Mouse (Mus musculus) heart, embryonic 10.5 days (tissue): ENCODE measurements at regions not wholly inside any gene's neighbourhood (a gene's known extent, or its start where the extent isn't known, plus 50 kb on each side); places are given as distances from the start of the nearest gene placed in this dataset. TPM values are rescaled to one million over a fixed set of nuclear protein-coding genes. Genes with fewer than 3 reads are reported as not detected.

Experiments
- DNase-seq: peaks from one replicate; pipeline ENCODE4 v3.0.0-alpha.2; 2017; ENCODE audit warnings: low spot score
- H3K27ac ChIP-seq: fragments of 300-500 bp; sonication (generic); 2 replicates; pipeline ENCODE4 v1.5.1; 2016; ENCODE audit warnings: mild to moderate bottlenecking
- H3K27me3 ChIP-seq: fragments of 300-500 bp; sonication (generic); 2 replicates; pipeline ENCODE4 v1.6.1; 2016; ENCODE audit warnings: mild to moderate bottlenecking; ENCODE audit not compliant: poor library complexity, insufficient read depth, severe bottlenecking
- H3K36me3 ChIP-seq: fragments of 300-500 bp; sonication (generic); 2 replicates; pipeline ENCODE4 v1.6.1; 2016; ENCODE audit warnings: mild to moderate bottlenecking, moderate library complexity
- H3K4me1 ChIP-seq: fragments of 300-500 bp; sonication (generic); 2 replicates; pipeline ENCODE4 v1.6.1; 2016; ENCODE audit warnings: mild to moderate bottlenecking
- H3K4me3 ChIP-seq: fragments of 300-500 bp; sonication (generic); 2 replicates; pipeline ENCODE4 v1.5.1; 2016; ENCODE audit warnings: mild to moderate bottlenecking, moderate library complexity
- H3K9me3 ChIP-seq: fragments of 300-500 bp; sonication (generic); 2 replicates; pipeline ENCODE4 v1.6.1; 2016; ENCODE audit warnings: mild to moderate bottlenecking, moderate library complexity
- WGBS: fragments of 180-500 bp; shearing (Covaris S2); methylation state at CpG from one replicate; pipeline ENCODE4 v1.1.7; 2016; 5-methylcytosine and 5-hydroxymethylcytosine counted together
- microRNA-seq: library from miRNA; unstranded; fragments of <30 nt; microRNA quantifications from one replicate; pipeline ENCODE4, GENCODE M21; 2017

DNA sequence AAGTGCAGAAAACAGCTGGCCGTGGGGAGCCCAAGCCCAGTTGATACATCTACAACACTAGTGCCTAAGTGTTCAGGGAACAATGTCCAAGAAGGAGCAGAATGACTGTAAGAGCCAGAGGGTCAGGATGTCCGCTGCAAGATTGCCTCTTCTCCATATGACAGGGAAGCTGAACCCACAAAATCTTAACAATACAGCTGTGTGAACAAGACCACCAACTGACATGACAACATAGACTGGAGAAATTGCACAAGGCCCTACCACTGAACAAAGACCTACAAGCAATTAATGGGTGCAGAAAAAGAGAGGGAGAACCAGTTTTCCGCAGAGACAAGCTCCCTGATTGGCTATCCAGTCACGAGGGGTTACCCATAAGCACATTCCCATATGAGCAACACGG, 80.2 kb upstream of the Ccdc54 start:
- H3K36me3 ChIP-seq = no peaks in the 10 kb centered on the region
- no peak overlapping the region for H3K27ac ChIP-seq
- no peak for DNase-seq
- no peaks in the 10 kb centered on the region for H3K27me3 ChIP-seq
- H3K4me3 ChIP-seq = no peak overlapping the region
- no peaks in the 10 kb centered on the region for H3K4me1 ChIP-seq
- H3K9me3 ChIP-seq = no peaks in the 10 kb centered on the region; the same call in 1 of the 2 replicates
- 90% methylated on average over 5 of the region's 5 CpGs for WGBS

DNA sequence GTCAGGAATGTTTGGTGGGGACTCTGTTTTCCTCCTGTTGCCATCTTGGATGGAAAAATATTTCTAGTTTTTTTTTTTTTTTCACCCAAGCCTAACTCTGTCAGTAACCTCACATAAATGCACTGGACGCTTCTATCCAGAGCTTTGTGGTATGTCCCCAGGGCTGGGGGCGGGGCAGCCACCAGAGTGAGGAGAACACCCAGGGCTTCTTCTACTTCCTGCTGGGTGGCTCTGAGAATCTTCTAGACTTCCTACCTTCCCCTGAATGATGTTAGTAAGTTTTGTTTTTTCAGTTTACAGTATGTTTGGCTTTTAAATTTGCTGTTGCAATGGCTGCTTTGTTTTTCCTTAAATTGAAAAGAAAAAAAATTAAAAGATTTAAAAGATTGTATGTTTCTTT, 73.3 kb upstream of the Ccdc54 start:
- H3K4me3 ChIP-seq = no peak overlapping the region
- no peaks in the 10 kb centered on the region for H3K27me3 ChIP-seq
- WGBS = 60% methylated on average over 2 of the region's 2 CpGs
- H3K4me1 ChIP-seq = no peaks in the 10 kb centered on the region
- no peak for DNase-seq
- H3K36me3 ChIP-seq = no peaks in the 10 kb centered on the region
- H3K27ac ChIP-seq = no peak overlapping the region
- H3K9me3 ChIP-seq = no peaks in the 10 kb centered on the region

Small RNA genes lying in the stretch of these regions (microRNA-seq; reads per million reads assigned to microRNA genes)
- gene Mir6363 = not detected
